Mouse (Mus musculus) kidney, postnatal 14 days (tissue): Measurements from ENCODE around the gene Asl.
A peak's percentile ranks its signal among the peaks of the same experiment; 100 is the strongest.

Experiments used
- DNase-seq: peaks from one replicate; pipeline ENCODE4 v3.0.0; 2022; ENCODE audit warnings: mixed read lengths

Asl gene

GRCm38 (mm10) chr5:130029142-130029897 is at the start of gene Asl, which contains the start of gene Crcp:
Gene Asl (minus strand): TSS chr5:130029247.
Gene Crcp (plus strand): TSS chr5:130029290.
- DNase-seq, result peak; percentile 90

- DNase-seq, result no peak
Observed at GRCm38 (mm10) chr5:130078834-130079156, 49.7 kb upstream of the Asl start.

GRCm38 (mm10) chr5:130078096-130078833 is 49.2 kb upstream of the Asl start:
- no peak for DNase-seq

GRCm38 (mm10) chr5:130076396-130076795 is 47.3 kb upstream of the Asl start:
- DNase-seq, result no peak

GRCm38 (mm10) chr5:130074491-130074890 is 45.4 kb upstream of the Asl start:
- no peak for DNase-seq

DNA sequence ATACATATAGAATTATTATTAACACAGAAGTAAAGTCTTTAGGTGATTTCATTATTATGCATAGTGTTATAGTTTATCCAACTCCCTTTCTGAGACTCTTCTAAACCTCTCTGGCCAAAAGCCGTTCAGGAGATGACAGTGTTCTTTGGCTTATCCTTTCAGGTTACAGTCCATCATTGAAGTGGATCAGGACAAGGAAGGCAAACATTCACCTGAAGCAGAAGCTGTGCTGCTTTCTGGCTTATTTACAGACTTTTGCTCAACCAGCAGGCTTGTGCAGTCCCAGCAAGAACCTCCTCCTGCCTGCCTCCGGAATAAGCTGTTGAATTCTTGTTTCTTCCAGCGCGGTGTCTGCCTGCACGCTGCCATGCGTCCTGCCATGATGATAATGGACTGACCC is 44.0 kb upstream of the Asl start, which contains the start of gene Tpst1:
Tpst1 (plus strand) TSS at position 301 of the 400 bp plus-strand sequence.
- no peak for DNase-seq

GRCm38 (mm10) chr5:130067841-130068264 is 38.8 kb upstream of the Asl start:
- peak; percentile 16 for DNase-seq

DNA sequence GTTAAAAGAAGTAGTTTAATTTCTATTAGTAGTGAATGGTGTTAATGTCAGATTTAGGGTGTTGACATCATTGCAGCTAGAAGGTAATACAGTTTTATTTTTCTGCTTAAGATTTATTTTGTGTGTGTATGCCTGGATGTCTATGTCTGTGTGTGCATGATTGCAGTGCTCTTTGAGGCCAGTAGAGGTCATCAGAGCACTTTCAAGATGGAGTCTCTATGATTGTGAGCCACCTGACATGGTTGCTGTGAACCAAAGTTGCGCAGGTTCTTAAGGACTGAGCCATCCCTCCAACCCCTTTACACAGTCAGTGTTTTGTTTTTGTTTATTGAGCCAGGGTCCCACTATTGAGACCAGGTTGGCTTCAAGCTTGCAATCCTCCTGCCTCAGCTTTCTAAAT is 36.5 kb upstream of the Asl start:
- DNase-seq, result no peak

GRCm38 (mm10) chr5:130063760-130064159 is 34.7 kb upstream of the Asl start:
- DNase-seq, result no peak

DNA sequence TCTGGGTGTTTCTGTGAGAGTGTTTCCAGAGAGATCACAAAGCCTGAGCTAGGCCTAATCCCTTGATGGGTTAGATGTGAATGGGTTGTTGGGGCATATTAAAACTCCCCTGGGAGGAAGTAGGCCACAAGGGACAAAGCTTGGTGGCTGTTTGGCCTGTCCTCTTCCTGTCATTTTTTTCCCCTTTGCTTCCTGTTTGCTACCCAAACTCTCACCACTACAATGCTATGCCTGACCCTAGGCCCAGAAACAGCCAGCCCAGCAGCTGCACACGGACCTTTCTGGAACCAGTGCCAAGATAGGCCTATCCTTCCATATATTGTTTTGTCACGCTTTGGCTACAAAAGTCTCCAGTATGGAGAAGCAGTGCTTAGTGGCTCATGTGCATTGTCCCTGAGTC is 33.0 kb upstream of the Asl start:
- peak; percentile 60 for DNase-seq

DNA sequence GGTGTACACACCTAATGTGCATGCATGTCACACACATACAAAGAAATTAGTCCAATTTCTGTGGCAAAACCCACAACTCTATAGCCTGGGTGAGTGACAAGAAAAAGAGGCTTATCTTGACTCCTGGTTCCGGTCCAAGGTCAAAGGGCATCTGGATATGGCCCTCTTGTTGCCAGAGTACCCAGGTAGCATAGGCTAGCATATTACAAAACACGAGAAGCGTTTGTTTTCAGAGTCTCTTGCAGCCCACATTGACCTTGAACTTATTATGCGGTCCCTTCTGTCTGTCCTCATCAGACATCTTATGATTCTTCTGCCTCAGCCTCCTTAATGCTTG is 31.2 kb upstream of the Asl start:
- DNase-seq, result no peak

DNA sequence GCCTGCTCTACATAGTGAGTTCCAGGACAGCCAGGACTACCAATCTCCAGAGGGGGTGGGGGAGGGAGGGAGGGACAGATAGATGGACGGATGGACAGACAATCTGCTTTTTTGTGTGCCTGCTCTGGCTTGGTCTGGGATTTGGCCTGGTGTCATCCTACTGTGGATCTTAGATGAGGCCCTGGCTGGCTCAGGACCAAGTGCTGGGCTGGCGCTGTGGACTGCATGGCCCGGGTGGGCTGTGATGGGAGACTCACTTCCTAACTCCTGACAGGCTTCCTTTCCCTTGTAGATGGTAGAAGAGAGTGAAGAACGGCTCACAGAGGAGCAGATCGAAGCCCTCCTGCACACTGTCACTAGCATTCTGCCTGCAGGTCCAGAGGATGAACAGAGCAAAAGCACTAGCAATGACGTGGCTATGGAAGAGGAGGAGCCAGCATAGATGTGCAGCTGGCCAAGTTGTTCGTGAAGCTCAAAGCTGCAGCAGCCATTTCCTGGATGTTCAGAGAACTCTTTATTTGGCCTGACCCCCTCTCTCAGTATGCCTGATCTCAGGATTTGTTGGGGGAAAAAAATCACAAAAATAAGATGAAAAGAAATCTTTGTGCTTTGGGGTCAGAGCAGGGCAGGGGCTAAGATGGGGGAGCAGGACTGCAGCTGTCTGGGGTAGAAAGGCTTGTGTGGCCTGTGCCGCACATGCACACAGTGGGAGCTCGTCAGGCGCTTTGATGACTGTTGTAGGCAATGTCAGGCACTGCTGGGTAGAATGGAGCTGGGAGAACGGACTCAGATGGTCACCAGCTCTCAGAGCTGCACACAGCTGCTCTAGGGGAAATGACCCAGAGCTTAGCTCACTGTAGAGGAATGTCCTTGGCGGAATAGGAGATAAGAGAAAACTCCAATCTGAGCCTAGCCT is 30.6 kb upstream of the Asl start:
- peak; percentile 45 for DNase-seq

DNA sequence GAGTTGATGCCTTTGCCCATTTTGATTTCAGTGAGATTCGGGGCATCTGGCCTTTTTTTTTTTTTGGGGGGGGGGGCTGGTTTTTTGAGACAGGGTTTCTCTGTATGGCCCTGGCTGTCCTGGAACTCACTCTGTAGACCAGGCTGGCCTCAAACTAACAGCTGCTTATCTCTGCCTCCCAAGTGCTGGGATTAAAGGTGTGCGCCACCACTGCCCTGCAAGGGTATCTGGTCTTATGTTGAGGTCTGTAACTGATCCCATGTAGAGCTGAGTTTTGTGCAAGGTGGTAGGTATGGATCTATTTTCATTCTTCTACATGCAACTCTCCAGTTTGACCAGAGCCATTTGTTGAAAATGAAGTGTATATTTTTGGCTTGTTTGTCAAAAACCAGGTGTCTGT is 27.3 kb upstream of the Asl start:
- DNase-seq, result no peak

- DNase-seq, result no peak
Observed at GRCm38 (mm10) chr5:130055688-130056087, 26.6 kb upstream of the Asl start.

DNA sequence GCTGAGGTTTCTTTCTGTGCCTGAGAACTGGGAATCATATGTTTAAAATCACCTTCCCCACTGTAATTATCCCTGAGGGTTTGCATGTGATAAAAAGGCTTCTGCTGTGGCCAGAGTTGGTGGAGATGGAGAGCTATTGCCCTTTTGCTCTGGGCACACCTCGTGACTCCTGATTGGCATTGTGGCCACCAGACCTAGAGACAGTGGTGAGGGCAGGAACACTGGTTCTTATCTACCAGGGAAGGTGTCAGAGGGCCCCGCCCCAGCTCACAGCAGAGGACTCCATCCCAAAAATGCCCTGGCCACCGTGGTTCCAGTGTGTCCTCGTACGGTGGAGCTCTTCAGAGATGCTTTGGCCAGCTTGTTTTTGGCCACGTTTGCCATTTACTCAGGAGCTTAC is 23.9 kb upstream of the Asl start:
- DNase-seq, result no peak

- no peak for DNase-seq
Observed at GRCm38 (mm10) chr5:130052510-130052909, 23.5 kb upstream of the Asl start.

- DNase-seq, result no peak
Observed at GRCm38 (mm10) chr5:130051073-130051860, 22.2 kb upstream of the Asl start.

- no peak for DNase-seq
Observed at GRCm38 (mm10) chr5:130050416-130050815, 21.4 kb upstream of the Asl start.

- DNase-seq, result peak; percentile 64
Observed at GRCm38 (mm10) chr5:130048786-130049520, 19.9 kb upstream of the Asl start.

- DNase-seq, result no peak
Observed at GRCm38 (mm10) chr5:130047013-130047412, 18.0 kb upstream of the Asl start.

GRCm38 (mm10) chr5:130046589-130046988 is 17.5 kb upstream of the Asl start:
- no peak for DNase-seq

DNA sequence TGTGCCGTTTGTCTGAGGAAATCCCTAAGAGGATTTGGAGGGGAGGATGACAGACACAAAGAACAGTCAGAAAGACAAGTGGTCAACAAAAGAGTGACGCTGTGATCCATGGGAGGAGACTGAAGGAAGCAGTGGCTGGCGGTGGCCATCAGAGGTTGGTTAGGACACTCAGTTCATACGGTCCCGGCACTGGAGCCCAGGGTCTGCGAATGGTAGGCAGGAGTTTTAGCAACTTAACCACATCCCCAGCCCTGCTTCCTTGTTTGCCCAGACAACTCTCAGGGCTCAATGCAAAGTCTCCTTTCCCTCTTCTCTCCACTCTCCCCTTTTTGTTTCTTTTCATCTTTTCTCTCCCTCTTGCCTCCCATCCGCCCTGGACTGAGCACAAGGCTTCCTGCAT is 17.1 kb upstream of the Asl start:
- no peak for DNase-seq
